Mouse (Mus musculus) limb, embryonic 11.5 days (tissue): ENCODE results near the gene Psmd8. TPM values are rescaled to one million over a fixed set of nuclear protein-coding genes. Genes with fewer than 3 reads are reported as not detected.

Source experiments
- ATAC-seq: fragments of 200-750 bp; cut with Nextera tagmentation; 2 replicates; pipeline ENCODE4 v1.8.0; 2017; ENCODE audit warnings: low read depth; ENCODE audit not compliant: insufficient number of reproducible peaks, low FRiP score, low TSS enrichment
- DNase-seq: peaks from one replicate; pipeline ENCODE4 v3.0.0-alpha.2; 2015; ENCODE audit warnings: low spot score
- H3K27ac ChIP-seq: fragments of 300-500 bp; sonication (generic); replicated peaks from 2 replicates; pipeline ENCODE4 v1.5.1; 2014; ENCODE audit warnings: low read depth, mild to moderate bottlenecking, low read length
- H3K27me3 ChIP-seq: fragments of 300-500 bp; sonication (generic); 2 replicates; pipeline ENCODE4 v1.6.1; 2014; ENCODE audit warnings: mild to moderate bottlenecking, low read length, mixed read lengths; ENCODE audit not compliant: control insufficient read depth, insufficient read depth
- H3K36me3 ChIP-seq: fragments of 300-500 bp; sonication (generic); 2 replicates; pipeline ENCODE4 v1.6.1; 2014; ENCODE audit warnings: mild to moderate bottlenecking, low read length, moderate library complexity, mixed read lengths; ENCODE audit not compliant: control insufficient read depth, insufficient read depth
- H3K4me1 ChIP-seq: fragments of 300-500 bp; sonication (generic); 2 replicates; pipeline ENCODE4 v1.6.1; 2014; ENCODE audit warnings: low read length, mixed read lengths; ENCODE audit not compliant: control insufficient read depth, insufficient read depth
- H3K4me2 ChIP-seq: fragments of 300-500 bp; sonication (generic); 2 replicates; pipeline ENCODE4 v1.6.1; 2014; ENCODE audit warnings: low read depth, mild to moderate bottlenecking, moderate library complexity; ENCODE audit not compliant: severe bottlenecking
- H3K4me3 ChIP-seq: fragments of 300-500 bp; sonication (generic); 2 replicates; pipeline ENCODE4 v1.5.1; 2014; ENCODE audit warnings: low read depth, low read length
- H3K9ac ChIP-seq: fragments of 300-500 bp; sonication (generic); 2 replicates; pipeline ENCODE4 v1.6.1; 2014; ENCODE audit warnings: mild to moderate bottlenecking, low read length
- H3K9me3 ChIP-seq: fragments of 300-500 bp; sonication (generic); 2 replicates; pipeline ENCODE4 v1.6.1; 2016; ENCODE audit warnings: low read length; ENCODE audit not compliant: control insufficient read depth
- WGBS: fragments of 180-500 bp; shearing (Covaris S2); extraction: QIAGEN DNeasy Blood & Tissue Kit; methylation state at CpG from one replicate; pipeline ENCODE4 v1.1.7; 2014; 5-methylcytosine and 5-hydroxymethylcytosine counted together
- polyA plus RNA-seq: library from polyadenylated mRNA; unstranded; fragments of >200 nt; fragmentation: Nextera tagmentation; extraction: Ambion mirVana; gene quantifications from 2 replicates; pipeline ENCODE4 v1.2.1, GENCODE M21; 2014

Psmd8 gene
- polyA plus RNA-seq, 1 experiment from 2014 or later: 336 TPM

GRCm38 (mm10) chr7:29178106-29178505, 2.4 kb downstream of the Psmd8 start:
- no peak for ATAC-seq
- Histone ChIP-seq H3K9me3 (no peaks in the 10 kb centered on the region; the same call in 1 of the 2 replicates), H3K4me2 (no peak overlapping the region), H3K4me3 (no peak overlapping the region), H3K4me1 (peaks cover 10% of the 10 kb centered on the region), H3K27ac (no peak overlapping the region), H3K27me3 (peaks cover 12% of the 10 kb centered on the region), H3K9ac (no peak overlapping the region), H3K36me3 (peaks cover 21% of the 10 kb centered on the region)
- DNase-seq: no peak
- 92% methylated on average over 4 of the region's 4 CpGs for WGBS

- no peak for ATAC-seq
Measured at GRCm38 (mm10) chr7:29172390-29173016, 8.0 kb downstream of the Psmd8 start.

GRCm38 (mm10) chr7:29171562-29172097, 8.9 kb downstream of the Psmd8 start:
- no peaks in the 10 kb centered on the region; the same call in 1 of the 2 replicates for H3K9me3 ChIP-seq
- H3K4me2 ChIP-seq: peak overlapping the region; percentile 50
- 3% methylated on average over 34 of the region's 34 CpGs for WGBS
- H3K4me1 ChIP-seq: peaks cover 12% of the 10 kb centered on the region
- H3K27me3 ChIP-seq: peaks cover 41% of the 10 kb centered on the region
- H3K4me3 ChIP-seq: peak overlapping the region; percentile 61
- no peak overlapping the region for H3K27ac ChIP-seq
- H3K9ac ChIP-seq: peak overlapping the region; percentile 22; the same call in 1 of the 2 replicates
- DNase-seq (peak; percentile 43), ATAC-seq (no peak)
- peaks cover 17% of the 10 kb centered on the region for H3K36me3 ChIP-seq

More at GRCm38 (mm10) chr7:29172390-29173016, 8.0 kb downstream of the Psmd8 start:
- Histone ChIP-seq H3K9me3 (no peaks in the 10 kb centered on the region; the same call in 1 of the 2 replicates), H3K27ac (no peak overlapping the region), H3K27me3 (peaks cover 40% of the 10 kb centered on the region), H3K4me3 (0 out of 2 replicates have a peak overlapping the region, but pooled peaks have one; percentile 6), H3K36me3 (peaks cover 21% of the 10 kb centered on the region), H3K4me2 (peak overlapping the region; percentile 50; the same call in 1 of the 2 replicates), H3K4me1 (peaks cover 12% of the 10 kb centered on the region), H3K9ac (no peak overlapping the region)
- peak; percentile 36 for DNase-seq
- 24% methylated on average over 30 of the region's 32 CpGs for WGBS

- peak; percentile 44 for DNase-seq
- Histone ChIP-seq H3K27ac (no peak overlapping the region), H3K9me3 (no peaks in the 10 kb centered on the region; the same call in 1 of the 2 replicates), H3K4me1 (peaks cover 12% of the 10 kb centered on the region), H3K4me2 (peak overlapping the region; percentile 50), H3K9ac (peak overlapping the region; percentile 30; the same call in 1 of the 2 replicates), H3K27me3 (peaks cover 41% of the 10 kb centered on the region), H3K4me3 (peak overlapping the region; percentile 61), H3K36me3 (peaks cover 14% of the 10 kb centered on the region)
- no peak for ATAC-seq
- 3% methylated on average over 42 of the region's 43 CpGs for WGBS
Measured at GRCm38 (mm10) chr7:29170755-29171561, 9.5 kb downstream of the Psmd8 start.

- Histone ChIP-seq H3K4me2 (peak within 1 kb of the TSS; percentile 50), H3K27me3 (peaks cover 41% of the 10 kb centered on the region), H3K36me3 (peaks cover 11% of the 10 kb centered on the region), H3K4me3 (peak within 1 kb of the TSS; percentile 61), H3K9me3 (no peaks in the 10 kb centered on the region; the same call in 1 of the 2 replicates), H3K27ac (no peak within 1 kb of the TSS), H3K9ac (peak within 1 kb of the TSS; percentile 56), H3K4me1 (peaks cover 12% of the 10 kb centered on the region)
- WGBS: 2% methylated on average over 30 of the region's 30 CpGs
- DNase-seq (peak; percentile 70), ATAC-seq (peak; percentile 48)
Measured at GRCm38 (mm10) chr7:29170066-29170754, 10.3 kb downstream of the Psmd8 start, which contains the start of the genes Ggn and Spred3. TSS of gene Ggn (plus strand) at chr7:29170210. TSS of gene Spred3 (minus strand) at chr7:29170411.

DNA sequence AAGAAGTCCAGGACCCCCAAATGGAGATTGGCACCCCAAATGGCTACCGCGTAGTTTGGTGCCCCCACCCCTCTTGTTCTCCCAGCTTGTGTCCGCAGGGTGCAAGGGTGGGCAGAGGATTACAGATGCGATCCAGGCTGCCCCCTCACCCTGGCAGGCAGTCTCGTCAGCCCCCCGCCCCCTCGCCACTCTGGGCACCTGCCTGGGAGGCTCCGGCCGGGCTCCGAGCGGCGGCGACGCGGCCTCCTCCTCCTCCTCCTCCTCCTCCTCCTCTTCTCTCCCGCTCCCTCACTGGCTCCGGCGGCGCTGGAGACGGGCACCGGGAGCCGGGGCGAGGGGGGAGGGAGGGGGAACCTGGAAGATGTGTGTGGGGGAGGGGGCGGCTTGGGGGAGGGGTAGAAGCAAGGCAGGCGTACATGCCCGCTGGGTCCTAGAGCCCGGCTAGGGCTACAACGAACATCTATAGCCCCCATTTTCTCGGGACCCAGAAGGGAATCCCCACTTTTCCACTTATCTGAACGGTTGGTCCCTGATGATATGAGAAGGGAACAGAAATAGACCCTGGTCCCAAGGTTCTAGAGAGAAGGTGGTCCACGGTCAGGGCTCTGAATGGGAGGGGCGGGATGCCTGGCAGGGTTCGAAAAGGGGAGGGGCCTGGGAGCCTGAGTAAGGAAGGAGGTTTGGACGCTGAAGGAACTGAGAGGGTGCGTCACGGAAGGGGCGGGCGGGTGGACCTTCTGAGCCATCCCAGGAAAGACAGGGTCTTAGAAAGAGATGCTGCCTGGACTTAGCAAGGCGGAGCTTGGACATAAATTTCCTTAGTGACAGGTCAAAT, 11.1 kb downstream of the Psmd8 start:
- H3K9ac ChIP-seq: peak overlapping the region; percentile 56
- DNase-seq: peak; percentile 87
- H3K27ac ChIP-seq: no peak overlapping the region
- peak overlapping the region; percentile 50 for H3K4me2 ChIP-seq
- no peaks in the 10 kb centered on the region; the same call in 1 of the 2 replicates for H3K9me3 ChIP-seq
- peaks cover 39% of the 10 kb centered on the region for H3K27me3 ChIP-seq
- H3K4me3 ChIP-seq: peak overlapping the region; percentile 61
- peaks cover 7% of the 10 kb centered on the region for H3K36me3 ChIP-seq
- WGBS: 0% methylated on average over 31 of the region's 39 CpGs
- ATAC-seq: peak; percentile 67
- H3K4me1 ChIP-seq: peaks cover 12% of the 10 kb centered on the region

DNA sequence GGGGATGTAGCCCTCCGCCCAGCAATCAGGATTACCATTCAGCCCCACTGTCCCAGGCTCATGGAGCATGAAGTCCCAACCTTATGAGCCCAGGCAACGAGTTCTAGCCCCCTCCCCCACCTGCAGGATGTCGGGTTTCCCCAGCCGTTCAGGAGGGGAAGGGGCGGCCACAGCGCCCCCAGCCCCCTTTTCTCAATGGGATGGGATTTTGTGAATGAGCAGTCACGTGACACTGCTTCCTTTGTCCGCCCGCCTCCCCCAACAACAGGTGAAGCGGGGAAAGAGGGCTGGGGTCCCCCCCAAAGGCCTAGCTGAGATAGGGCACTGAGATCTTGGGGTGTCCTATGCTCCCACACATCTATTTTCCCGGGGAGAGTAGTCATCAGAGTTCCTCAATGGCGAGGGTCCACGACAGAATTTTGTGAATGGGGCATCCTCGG, 11.7 kb downstream of the Psmd8 start:
- peak; percentile 66 for DNase-seq
- Histone ChIP-seq H3K4me1 (peaks cover 12% of the 10 kb centered on the region), H3K4me3 (peak overlapping the region; percentile 61), H3K9ac (peak overlapping the region; percentile 56), H3K36me3 (peaks cover 4% of the 10 kb centered on the region), H3K9me3 (no peaks in the 10 kb centered on the region), H3K27me3 (peaks cover 36% of the 10 kb centered on the region), H3K27ac (no peak overlapping the region), H3K4me2 (peak overlapping the region; percentile 50)
- under 1% methylated on average over 14 of the region's 14 CpGs for WGBS
- peak; percentile 18; the same call in 1 of the 2 replicates for ATAC-seq
